Mouse (Mus musculus) liver, embryonic 14.5 days (tissue): ENCODE results near the gene Olfr781.

Source experiments
- CTCF ChIP-seq: IDR thresholded peaks from 2 replicates; pipeline ENCODE4 v1.5.1; 2016; ENCODE audit warnings: antibody characterized with exemption, low read depth, control low read depth
- EP300 ChIP-seq: IDR thresholded peaks from 2 replicates; pipeline ENCODE4 v1.6.1; 2016; ENCODE audit warnings: antibody characterized with exemption, low read depth

DNA sequence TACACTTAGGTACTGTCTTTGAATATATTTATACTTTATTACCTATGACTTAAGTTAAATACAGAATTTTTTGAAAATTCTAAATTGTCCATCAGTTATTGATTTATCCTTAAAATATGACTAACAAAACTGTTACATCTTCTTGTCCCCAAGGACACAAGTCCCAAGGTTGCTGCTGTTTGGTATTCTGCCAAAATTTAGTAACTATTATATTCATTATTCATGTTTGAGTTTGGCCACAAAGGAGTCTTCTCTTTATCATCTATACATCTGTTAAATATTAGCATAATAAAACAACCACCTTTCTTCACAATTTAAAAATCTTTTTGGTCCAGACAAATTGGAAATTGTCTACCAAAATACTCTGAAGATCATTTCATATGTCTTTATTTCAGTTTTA lies at the start of gene Olfr781:
- TF ChIP-seq CTCF (no peak), EP300 (no peak)
